Mouse (Mus musculus): ENCODE measurements around the gene Gm9732.
"Not testable (repeated sequence)": the region's sequence is repeated elsewhere in the genome, so short reads cannot be mapped to it uniquely, and the experiment has no call there.

GRCm38 (mm10) chr14:43331362-43331880 is 56.6 kb downstream of the Gm9732 start:
- TF ChIP-seq CTCF (conservative IDR thresholded peaks at IDR 0.05; ENCODE audit: low read length); POU5F1 (IDR thresholded peaks at IDR 0.05; ENCODE audit: borderline replicate concordance, low read length): not testable (repeated sequence)
